Mouse (Mus musculus) kidney, postnatal 4 days (tissue): ENCODE data around the gene Krt16.

ENCODE experiments used
- DNase-seq, 2 experiments: peaks; one replicate each; pipeline ENCODE4 v3.0.0; 2021; ENCODE audit warnings: mixed read lengths in 2 of 2

The Krt16 gene

DNA sequence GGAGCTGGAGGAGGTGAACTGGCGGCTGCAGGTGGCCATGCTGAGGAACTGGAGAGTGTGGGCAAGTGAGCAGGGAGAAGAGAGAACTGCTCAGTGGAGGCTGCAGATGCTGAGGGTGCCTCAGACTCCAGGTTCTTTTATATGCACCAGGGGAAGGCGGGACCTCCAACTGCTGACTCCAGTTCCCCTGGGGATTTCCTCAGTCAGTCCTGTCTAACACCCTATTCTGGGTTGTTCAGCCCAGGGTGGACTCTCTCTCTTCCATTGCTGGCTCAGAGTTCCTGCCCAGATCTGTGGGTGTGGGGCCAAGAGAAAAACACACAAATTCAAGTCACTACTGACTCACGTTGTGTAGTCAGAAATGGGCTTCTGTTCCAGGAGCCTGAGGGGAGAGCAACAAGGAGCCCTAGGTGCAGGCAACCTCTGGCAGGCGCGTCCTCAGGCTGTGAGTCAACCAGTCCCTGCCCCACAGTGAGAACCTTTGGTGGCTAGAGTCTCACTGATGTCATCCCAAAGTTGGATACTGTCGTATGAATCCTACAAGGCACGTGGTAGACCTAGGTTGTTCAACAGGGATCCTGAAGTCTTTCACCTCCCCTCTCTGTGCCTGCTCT, at the start of gene Krt16:
Gene Krt16 (minus strand): TSS at position 51 of the 614 bp plus-strand sequence.
- no peak for DNase-seq

DNA sequence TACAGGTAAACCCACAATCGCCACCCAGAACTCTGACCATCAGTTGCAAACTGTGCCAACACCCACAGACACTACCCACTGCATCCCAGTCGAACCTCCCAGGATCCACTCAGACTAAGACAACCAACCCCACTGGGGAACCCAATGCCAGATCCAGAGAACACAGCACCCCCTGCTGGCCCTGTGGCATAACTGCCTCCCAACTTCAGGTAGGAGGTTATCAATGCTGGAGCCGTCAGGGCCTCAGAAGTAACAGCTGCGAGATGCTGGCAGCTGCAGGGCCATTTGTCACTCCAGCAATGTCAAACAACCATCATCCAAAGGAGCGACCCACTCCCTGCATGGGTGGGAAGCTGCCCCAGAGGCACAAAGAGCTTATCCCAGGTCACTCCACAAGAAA, 49.1 kb upstream of the Krt16 start:
- peak in 1 of 2 experiments; percentile 31 for DNase-seq

DNA sequence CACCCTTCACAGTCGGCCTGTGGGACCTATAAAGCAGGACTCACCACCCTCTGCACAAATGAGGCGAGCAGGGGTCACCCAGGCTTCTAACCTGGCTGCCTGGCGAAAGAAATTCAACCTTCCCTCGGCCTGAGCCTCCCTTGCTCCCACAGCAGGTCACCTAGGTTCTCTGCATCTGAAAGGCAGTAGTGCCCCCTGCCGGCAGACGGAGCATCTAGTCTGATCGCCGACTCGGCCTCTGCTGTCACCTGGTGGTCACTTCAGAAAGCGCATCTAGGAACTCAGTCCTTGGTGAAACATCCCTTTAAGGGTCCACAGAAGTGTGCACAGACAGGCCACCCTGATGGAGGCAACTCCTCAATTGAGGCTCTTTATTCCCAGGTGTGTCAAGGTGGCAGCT, 46.6 kb upstream of the Krt16 start:
- DNase-seq: peak; percentile 92 to 93

DNA sequence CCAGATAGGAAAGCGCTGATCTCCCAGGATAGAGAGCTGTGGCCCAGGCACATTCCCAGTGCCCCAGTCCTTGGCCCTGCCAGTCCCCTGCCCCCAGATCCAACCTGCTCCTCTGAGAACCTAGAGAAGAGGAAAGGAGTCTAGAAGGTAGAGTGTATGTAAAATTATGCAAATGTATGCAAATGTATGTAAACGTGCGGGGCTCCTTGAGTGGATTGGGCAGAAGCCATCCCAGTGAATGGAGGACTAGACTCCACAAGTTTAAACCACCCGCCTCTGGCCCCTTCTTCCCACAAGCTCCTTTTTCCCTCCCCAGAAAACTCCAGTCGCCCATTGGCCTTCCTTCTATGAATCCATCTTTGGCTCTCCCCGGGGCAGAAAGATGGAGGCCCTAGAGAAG, 44.2 kb upstream of the Krt16 start:
- no peak for DNase-seq

DNA sequence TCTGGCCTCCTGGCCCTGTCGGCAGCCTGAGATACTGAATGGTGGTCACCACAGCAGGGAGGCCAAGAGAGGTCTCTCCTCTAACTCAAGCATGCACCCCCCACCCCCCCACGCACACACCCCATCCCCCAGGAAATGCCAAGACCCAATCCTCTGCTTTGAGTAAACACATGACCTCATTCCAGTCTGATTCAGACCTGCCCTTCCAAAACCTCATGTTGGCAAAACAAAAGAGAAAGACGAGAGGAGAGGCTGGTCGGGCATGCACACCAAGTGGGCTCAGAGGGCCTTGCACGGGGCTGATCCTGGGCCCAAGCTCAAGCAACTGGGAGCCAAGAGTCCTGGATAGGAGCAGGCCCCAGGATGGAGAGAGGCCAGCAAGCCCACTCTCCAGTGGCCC, 41.5 kb upstream of the Krt16 start:
- no peak for DNase-seq

DNA sequence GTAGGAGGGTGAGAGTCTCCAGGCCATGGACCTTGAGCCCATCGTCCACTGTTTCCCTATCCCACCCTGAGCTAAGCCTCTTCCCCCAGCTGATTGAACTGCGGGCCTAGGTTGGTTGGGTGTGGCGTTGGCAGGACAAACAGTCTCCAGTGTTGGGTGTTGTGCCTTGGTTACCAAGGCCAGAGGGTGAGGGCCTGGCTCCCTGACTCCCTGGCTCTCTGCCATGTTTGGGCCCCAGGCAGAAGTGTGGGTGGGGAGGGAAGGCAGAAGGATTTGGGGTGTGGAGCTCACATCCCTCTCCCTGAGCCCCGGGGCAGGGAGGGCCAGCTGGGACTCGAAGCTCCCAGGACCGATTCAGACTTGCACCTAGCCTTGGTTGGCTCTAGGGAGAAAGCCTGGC, 40.2 kb upstream of the Krt16 start:
- DNase-seq: no peak

DNA sequence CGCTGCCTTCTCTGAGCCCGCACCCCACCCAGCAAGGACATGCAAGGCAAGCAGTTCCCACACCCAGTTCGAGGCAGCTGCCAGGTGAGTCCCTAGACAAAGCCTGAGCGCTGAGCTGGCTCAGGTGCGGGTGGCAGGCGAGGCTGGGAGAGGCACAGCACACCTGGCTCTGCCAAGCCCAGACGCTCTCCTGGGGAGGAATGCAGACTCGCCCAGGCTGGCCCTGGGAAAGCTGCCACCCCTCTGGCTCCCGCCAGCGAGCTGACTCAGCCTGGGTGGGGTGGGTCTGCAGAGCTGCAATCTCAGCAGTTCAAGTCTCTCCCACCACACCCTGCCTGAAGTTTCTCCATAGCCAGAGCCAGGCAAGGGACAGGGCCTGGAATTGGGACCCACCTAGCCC, 38.3 kb upstream of the Krt16 start:
- DNase-seq: peak; percentile 25 to 46

DNA sequence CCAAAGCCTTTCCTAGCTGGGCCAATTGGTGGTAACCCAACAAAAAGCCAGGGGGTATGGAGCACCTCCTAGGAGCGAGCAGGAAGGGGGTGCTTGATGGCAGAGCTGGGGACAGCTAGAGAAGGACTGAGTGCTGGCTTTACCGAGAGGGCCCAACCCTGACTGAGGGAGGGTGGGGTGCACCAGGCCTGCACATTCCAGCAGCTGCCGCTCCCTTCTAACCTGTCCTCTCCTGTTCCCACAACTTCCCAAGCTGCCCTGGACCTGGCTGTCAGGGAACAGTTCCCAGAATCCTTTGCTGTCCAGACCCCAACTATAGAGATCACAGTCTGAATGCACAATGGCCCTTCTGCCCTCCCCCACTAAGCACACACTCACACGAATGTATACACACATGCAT, 36.3 kb upstream of the Krt16 start:
- no peak for DNase-seq

DNA sequence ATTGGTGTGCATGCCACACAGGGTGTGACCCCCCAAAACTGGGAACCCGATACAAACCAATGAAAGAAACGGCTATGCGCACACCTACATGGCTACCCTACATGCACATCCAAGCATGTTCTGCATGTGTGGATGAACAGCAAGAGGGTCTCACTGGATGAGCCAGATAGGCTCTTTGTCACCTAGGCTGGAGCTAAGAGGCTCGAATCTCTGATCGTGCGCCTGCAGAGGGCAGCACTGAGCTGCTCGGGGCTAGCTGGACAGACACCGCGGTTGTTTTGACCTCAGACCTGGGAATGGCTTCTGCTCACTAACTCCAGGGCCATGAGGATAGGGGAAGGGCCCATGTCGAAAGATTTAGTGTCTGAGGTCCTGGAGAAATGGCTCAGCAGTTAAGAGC, 33.8 kb upstream of the Krt16 start:
- DNase-seq: peak; percentile 92 to 93

DNA sequence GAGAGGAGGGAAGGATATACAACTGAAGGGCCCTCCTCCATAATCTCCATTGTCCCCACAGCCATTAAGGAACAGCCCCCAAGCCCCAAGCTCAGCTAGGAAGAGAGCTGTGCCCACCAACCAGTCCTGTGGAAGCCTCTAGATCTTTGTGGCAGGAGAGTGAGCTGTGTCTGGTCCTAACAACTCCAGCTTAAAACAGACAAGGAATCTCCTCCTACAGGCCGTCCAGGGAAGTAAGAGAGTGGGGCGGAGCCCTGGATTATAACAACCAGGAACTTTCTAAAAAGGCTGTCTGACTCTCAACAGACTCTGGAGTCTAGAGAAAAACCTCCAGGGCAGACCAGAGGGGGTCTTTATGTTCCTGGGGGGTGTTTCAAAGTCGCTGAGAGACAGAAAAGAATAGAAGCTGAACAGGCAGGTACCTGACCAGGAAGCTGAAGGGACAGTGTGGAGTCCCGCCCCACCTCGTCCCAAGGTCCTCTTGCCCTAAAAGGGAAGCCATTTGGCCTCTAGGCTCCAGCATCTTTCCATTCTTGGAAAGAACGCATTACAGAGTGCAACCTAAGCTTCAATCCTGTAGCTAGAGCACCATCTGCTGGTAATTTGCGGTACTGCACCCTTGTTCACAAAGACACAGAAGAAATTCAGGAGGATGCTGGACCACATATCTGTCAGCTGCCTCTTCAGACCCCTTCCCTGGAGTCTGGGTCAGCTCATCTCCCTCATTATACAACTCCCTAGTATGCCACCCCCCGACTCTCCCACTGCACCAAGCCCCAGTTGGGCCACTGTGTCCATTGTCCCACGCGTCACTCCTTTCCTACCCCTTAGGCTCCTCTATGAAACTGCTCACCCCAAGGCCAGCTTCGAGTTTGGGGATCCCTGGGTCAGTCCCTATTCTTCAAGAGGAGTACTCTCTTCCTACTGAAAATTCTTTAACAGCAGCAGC, 33.2 kb upstream of the Krt16 start:
- peak; percentile 91 to 92 for DNase-seq

DNA sequence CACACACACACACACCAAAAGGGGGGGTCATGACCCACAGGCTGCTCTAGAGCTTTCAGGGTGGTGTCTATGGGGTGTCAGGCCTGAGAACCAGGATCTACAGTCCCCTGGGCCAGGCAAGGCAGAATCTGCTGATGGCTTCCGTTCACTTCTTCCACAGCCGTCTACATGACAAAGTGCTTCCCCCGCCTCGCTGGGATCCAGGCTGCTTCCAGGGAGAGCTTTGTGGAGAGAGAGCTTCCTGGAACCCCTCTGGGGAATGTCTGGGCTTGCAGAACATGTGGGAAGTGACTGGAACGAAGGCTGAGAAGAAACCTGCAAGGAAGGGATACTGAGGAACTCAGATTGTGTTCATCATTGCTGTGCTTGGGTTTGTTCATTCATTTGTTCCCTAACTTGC, 30.1 kb upstream of the Krt16 start:
- DNase-seq: peak in 1 of 2 experiments; percentile 18

DNA sequence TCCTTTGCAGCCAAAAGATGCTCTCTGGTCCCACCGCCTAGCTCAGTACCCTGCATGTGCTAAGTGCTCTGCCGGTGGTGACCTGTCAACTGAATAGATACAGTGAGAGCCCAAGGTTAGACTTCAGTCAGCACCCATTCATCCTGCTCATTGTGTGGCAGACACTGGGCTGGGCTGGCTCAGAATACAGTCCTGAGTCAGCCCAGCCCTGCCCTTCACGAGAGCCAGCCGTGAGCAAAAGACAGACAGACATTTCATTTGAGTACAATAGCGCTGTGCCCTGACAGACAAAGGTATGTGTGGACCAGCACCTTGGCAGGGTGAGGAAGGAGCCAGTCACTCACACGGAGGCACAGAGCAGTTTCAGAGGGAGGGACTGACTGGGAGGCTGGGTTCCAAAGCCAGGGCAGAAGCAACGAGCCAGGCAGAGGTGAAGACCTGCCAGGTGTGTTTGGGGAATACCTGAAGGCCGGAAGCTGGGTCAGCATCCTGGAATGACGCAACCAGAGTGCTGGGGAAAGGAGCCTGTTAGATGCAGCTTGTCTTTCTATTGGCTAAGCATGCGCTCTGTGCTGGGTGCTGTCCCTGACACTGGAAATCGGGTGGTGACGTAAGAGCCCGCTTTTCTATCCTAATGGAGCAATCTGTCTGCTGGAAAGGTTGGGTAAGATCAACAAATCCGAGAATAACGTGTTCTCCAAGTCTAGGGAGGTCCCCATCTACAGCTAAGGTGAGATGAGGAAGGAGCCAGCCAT, 29.2 kb upstream of the Krt16 start:
- no peak for DNase-seq

DNA sequence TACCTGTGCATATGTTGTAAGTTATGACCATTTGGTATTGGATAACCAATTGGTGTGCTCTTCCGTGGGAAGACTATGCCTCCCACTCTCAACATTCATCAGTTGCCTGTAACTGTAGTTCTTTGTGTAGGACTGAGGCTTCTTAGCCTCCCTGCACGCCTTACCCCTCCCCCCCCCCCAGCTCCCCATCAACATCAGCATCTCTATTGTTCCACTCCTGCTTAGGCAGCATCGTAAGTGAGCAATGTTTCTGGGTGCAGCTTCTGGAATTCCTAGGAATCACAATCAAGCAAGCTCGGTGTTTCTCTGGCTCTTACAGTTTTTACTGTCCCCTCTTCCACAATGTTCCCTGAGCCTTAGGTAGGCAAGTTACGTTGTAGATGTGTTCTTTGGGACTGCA, 26.8 kb upstream of the Krt16 start:
- DNase-seq: no peak

DNA sequence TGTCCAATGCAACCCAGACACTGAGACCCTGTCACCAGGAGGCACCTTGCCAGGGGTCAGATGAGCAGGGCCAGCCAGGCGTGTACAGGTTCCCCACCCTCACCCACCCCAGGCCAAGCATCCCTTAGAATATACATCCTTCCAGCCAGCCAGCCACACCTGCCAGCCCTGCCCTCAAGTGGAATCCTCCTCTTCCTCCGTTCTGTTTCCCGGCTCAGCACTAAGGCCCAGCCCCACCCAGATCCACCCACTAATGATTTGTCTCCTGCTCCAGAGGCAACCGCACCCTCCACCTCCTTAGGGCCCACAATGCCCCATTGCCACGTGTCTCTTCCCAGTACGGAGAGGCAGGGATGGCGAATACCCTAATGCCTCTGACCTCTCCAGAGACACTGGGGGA, 26.0 kb upstream of the Krt16 start:
- no peak for DNase-seq

DNA sequence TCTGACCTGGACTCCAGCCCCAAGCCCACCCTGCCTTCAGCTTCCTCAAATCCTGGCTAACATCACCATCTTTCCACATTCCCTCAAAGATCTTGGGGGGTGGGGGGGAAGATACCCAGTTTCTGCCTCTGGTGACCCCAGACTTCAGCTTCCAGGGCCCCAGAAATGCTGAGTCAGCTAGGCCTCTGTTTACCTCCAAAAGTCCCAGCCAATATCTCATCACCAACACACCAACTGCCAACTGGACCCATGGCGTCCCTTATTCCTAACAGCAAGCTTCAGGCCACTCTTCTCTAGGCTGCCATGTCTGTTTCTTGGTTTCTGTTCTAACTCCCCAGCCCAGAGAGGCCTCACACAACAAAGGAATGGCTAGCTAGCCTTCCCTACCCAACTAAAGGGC, 23.2 kb upstream of the Krt16 start:
- no peak for DNase-seq

DNA sequence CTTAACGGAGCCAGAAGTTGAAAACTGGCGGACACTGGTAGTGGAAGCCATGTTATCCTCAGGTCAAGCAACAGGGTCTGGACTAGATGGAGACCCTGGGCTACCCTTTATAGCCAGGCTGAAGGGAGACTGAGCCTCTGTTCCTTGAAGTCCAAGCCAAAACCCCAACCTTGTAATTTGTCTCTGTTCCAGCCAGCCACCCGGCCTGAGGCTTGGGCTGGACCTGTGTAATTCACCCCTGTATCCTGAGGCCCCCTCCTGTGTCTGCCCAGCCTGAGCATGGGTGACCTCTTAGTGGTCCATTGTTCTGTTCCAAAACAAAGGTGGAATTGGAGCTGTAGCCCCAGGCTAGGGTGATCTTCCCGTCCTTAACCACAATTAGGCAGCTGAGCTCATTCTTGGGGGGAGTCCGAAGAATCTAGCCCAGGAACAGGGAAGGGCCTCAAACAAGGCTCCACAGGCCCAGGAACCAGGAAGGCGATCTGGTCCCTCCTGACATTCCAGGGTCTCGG, 21.2 kb upstream of the Krt16 start, which contains the start of gene Krt42:
Gene Krt42 (minus strand): TSS at position 51 of the 512 bp plus-strand sequence.
- no peak for DNase-seq

DNA sequence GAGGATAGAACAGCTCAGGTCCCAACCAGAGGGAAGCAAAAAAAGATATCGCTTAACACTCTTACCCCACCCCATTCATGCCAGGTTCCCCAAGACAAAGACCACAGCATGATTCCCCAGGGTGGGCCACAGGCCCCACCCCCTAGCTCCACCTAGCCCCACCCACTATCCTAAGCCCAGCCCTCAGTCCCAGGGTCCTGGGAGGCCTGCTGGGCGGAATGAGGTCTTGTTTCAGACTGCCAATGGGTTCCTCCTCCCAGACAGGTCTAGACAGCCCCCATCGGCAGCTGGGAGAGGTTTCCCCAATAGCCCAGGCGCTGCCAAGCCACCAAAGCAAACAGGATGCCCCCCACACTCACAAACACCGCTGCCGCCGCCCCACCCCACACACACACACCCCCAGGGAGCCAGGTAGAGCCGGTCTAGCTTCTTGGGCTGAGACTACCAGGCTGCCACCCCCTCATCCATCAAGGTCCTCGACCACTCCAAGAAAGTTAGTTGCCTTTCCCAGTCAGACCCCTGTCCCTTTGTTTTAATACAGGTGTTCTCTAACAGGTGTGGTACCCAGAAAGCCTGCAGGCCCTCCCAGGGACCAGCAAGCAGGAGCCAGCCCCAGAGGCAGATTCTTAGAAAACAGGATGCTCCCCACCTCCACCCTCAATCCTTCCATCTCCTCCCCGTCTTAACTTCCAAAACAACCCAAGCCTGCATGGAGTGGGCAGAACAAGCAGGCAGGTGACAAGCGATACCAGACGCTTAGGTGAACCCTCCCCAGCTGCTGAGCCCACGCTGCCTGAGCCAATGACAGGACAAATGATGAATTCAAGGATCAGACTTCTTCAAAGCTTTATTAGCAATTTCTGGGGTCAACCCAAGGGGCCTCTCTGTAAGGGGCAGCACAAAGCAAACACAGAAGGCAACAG, 13.6 kb upstream of the Krt16 start:
- no peak for DNase-seq

DNA sequence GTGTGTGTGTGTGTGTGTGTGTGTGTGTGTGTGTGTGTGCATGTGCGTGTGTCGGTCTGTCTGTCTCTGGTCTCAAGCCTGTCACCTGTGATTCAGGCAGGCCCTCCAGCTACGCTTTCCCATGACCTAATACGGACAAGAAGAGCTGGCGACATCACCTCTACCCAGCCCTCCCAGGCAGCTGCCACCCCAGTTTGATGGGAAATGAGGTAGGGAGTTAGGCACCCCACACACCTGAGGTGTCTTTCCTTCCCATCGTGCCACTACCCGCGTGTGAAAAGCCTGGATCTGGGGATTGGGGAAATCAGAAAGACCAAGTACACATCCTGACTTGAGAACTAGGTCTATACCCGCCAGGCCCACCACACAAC, 12.5 kb upstream of the Krt16 start:
- DNase-seq: no peak

DNA sequence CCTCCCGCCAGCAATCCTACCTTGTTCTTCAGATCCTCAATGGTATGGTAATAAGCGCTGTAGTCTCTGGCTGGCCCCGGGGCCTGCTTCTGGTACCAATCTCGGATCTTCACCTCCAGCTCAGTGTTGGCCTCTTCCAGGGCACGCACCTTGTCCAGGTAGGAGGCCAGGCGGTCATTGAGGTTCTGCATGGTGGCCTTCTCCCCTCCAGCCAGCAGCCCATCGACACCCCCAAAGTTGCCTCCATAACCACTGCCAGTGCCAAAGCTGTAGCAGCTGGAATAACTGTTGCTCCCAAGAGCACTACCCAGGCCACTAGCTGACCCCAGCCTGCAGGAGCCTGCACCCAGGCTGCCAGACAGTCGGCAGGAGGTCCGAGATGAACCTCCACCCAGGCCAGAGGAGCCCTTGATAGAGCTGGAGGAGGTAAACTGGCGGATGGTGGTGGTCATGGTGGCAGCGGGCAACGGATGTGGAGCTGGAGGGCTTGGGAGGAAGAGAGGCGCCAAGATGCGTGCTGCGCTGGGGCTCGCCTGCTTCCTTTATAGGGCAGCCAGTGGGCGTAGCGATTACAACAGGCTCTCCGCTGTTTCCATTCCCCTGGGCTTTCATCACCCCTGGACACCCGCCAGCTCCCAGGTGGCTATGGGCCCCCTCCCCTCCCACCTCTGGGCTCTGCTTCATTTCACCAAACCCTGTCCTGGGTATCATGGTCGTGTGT, 12.0 kb upstream of the Krt16 start, which contains the start of gene Krt17:
Gene Krt17 (minus strand): TSS at position 516 of the 721 bp plus-strand sequence.
- peak; percentile 8 to 21 for DNase-seq

DNA sequence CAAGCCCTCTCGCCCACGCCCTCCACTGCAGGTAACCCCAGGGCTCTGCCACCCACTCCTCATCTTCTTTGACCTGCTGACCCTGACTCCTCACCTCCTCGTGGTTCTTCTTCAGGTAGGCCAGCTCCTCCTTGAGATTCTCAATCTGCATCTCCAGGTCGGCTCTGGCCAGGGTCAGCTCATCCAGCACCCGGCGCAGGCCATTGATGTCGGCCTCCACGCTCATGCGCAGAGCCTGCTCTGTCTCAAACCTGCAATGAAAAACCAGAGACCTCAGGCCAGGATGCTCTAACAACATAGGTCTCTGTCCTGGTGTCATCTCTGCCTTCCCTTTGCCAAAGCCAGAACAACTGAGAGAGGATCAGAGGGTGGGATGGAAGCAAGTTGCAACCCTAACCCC, 10.4 kb upstream of the Krt16 start:
- no peak for DNase-seq

DNA sequence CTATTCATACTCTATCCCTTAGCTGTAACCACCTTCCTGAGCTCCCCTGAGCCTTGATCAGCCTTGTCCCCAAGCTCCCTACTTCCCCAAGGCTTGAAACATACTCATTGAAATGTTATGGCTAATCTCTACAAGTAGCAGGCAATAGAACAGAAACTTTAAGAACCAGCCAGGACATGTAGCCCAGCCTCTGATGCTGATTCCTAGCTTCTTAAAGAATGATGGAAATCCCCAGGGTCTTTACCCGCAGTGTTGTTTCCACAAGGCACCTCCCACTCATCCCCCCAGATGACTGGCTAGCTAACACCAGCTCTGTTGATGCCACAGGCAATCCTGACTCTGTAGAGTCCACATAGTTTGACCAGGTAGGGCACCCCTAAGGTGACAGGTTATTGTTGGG, 9.3 kb upstream of the Krt16 start:
- DNase-seq: no peak
